Mouse (Mus musculus) cerebellum, adult 2 months (tissue): ENCODE results near the gene Scn3b.

Source experiments
- CTCF ChIP-seq: fragments of 200-500 bp; IDR thresholded peaks from 2 replicates; pipeline ENCODE4 v1.5.1; 2011; ENCODE audit warnings: low read depth, mild to moderate bottlenecking, control low read depth, low read length, moderate library complexity, borderline replicate concordance; ENCODE audit not compliant: insufficient read depth
- POLR2A ChIP-seq: fragments of 200-500 bp; IDR thresholded peaks from 2 replicates; pipeline ENCODE4 v1.6.1; 2011; ENCODE audit warnings: low read length, control low read depth, borderline replicate concordance; ENCODE audit not compliant: insufficient read depth

GRCm38 (mm10) chr9:40323773-40324172, 54.8 kb downstream of the Scn3b start:
- TF ChIP-seq CTCF (no peak), POLR2A (no peak)
